Mouse (Mus musculus) olfactory bulb, adult 2 months (tissue): ENCODE results near the gene Lrrc4c.

Experiments
- CTCF ChIP-seq: fragments of 200-500 bp; IDR thresholded peaks from 2 replicates; pipeline ENCODE4 v1.5.1; 2012; ENCODE audit warnings: low read depth, mild to moderate bottlenecking, low read length, moderate library complexity; ENCODE audit not compliant: insufficient read depth
- POLR2A ChIP-seq: fragments of 200-500 bp; IDR thresholded peaks from 2 replicates; pipeline ENCODE4 v1.6.1; 2012; ENCODE audit warnings: mild to moderate bottlenecking, low read depth, low read length, moderate library complexity; ENCODE audit not compliant: insufficient read depth

DNA sequence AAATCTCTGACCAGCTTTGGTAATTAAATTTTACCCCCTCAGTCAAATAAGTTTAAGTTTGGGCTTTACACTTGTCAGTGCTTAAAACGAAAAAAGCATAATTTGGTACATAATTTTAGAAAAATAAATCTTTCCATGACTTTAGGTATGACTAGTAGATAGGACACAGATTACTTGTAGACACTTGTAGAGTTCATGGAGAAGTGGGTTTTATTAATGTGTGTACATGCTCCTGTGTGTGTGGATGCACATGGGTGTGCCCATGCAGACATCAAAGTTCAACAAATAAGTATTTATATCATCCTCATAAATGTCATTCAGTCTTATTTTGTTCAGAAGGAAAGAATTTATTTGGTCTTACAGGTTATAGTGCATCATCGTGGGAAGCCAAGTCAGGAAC lies 1073.9 kb downstream of the Lrrc4c start:
- TF ChIP-seq CTCF (no peak), POLR2A (no peak)
